Mouse (Mus musculus) erythroblast, embryonic 14.5 days (primary cell): ENCODE data around the gene Erich2. TPM values are rescaled to one million over a fixed set of nuclear protein-coding genes. Genes with fewer than 3 reads are reported as not detected.

ENCODE experiments used
- H3K27me3 ChIP-seq: 2 replicates; pipeline ENCODE4 v1.6.1; 2012; ENCODE audit warnings: inconsistent platforms; ENCODE audit not compliant: control insufficient read depth
- H3K36me3 ChIP-seq: 2 replicates; pipeline ENCODE4 v1.6.1; 2012; ENCODE audit warnings: mild to moderate bottlenecking, inconsistent platforms; ENCODE audit not compliant: control insufficient read depth
- H3K4me1 ChIP-seq: 2 replicates; pipeline ENCODE4 v1.6.1; 2012; ENCODE audit warnings: inconsistent platforms; ENCODE audit not compliant: control insufficient read depth
- H3K4me3 ChIP-seq: replicated peaks from 2 replicates; pipeline ENCODE3; 2012; ENCODE audit warnings: moderate library complexity, mild to moderate bottlenecking, inconsistent platforms
- H3K9me3 ChIP-seq: 2 replicates; pipeline ENCODE4 v1.6.1; 2012; ENCODE audit warnings: low read length, inconsistent platforms, mixed read lengths; ENCODE audit not compliant: control insufficient read depth
- GATA1 ChIP-seq: IDR thresholded peaks from 2 replicates; pipeline ENCODE4 v1.6.1; 2012; ENCODE audit warnings: low read length, inconsistent platforms, mixed read lengths
- TAL1 ChIP-seq: IDR thresholded peaks from 3 replicates; pipeline ENCODE4 v1.6.1; 2012; ENCODE audit warnings: low read length, inconsistent platforms, mixed read lengths
- polyA plus RNA-seq: library from polyadenylated mRNA; stranded (reverse); fragments of >175 nt; gene quantifications from 2 replicates; pipeline ENCODE4 v1.2.3, GENCODE M21; 2012

The Erich2 gene
- polyA plus RNA-seq, 1 experiment, result not detected

GRCm38 (mm10) chr2:70566603-70566981, 58.0 kb downstream of the Erich2 start:
- H3K4me1 ChIP-seq, result no peaks in the 10 kb centered on the region
- H3K4me3 ChIP-seq, result no peak overlapping the region
- no peak for TF ChIP-seq TAL1
- TF ChIP-seq GATA1, result no peak
- peaks cover 87% of the 10 kb centered on the region for H3K27me3 ChIP-seq
- no peaks in the 10 kb centered on the region; the same call in 1 of the 2 replicates for H3K9me3 ChIP-seq
- no peaks in the 10 kb centered on the region for H3K36me3 ChIP-seq

- Histone ChIP-seq H3K36me3 (no peaks in the 10 kb centered on the region), H3K4me3 (no peak overlapping the region), H3K9me3 (no peaks in the 10 kb centered on the region; the same call in 1 of the 2 replicates), H3K4me1 (no peaks in the 10 kb centered on the region), H3K27me3 (peaks cover 82% of the 10 kb centered on the region)
- TF ChIP-seq GATA1 (no peak), TAL1 (no peak)
These were observed 58.6 kb downstream of the Erich2 start for GRCm38 (mm10) chr2:70567071-70567681.

- H3K27me3 ChIP-seq, result peaks cover 77% of the 10 kb centered on the region
- no peaks in the 10 kb centered on the region for H3K9me3 ChIP-seq
- no peaks in the 10 kb centered on the region for H3K36me3 ChIP-seq
- TF ChIP-seq GATA1 (no peak), TAL1 (no peak)
- H3K4me1 ChIP-seq, result no peaks in the 10 kb centered on the region
- no peak overlapping the region for H3K4me3 ChIP-seq
These were observed 59.1 kb downstream of the Erich2 start for GRCm38 (mm10) chr2:70567682-70568077.

GRCm38 (mm10) chr2:70568198-70568941, 59.8 kb downstream of the Erich2 start:
- Histone ChIP-seq H3K4me3 (no peak overlapping the region), H3K36me3 (no peaks in the 10 kb centered on the region), H3K9me3 (no peaks in the 10 kb centered on the region), H3K27me3 (peaks cover 70% of the 10 kb centered on the region), H3K4me1 (no peaks in the 10 kb centered on the region)
- TF ChIP-seq TAL1 (no peak), GATA1 (no peak)

GRCm38 (mm10) chr2:70571698-70572097, 63.1 kb downstream of the Erich2 start:
- no peak overlapping the region for H3K4me3 ChIP-seq
- no peaks in the 10 kb centered on the region for H3K36me3 ChIP-seq
- TF ChIP-seq TAL1 (no peak), GATA1 (no peak)
- H3K9me3 ChIP-seq, result no peaks in the 10 kb centered on the region
- H3K4me1 ChIP-seq, result no peaks in the 10 kb centered on the region
- peaks cover 36% of the 10 kb centered on the region for H3K27me3 ChIP-seq

- TF ChIP-seq TAL1 (no peak), GATA1 (no peak)
- no peaks in the 10 kb centered on the region for H3K9me3 ChIP-seq
- H3K4me3 ChIP-seq, result no peak overlapping the region
- H3K36me3 ChIP-seq, result no peaks in the 10 kb centered on the region
- peaks cover 31% of the 10 kb centered on the region for H3K27me3 ChIP-seq
- no peaks in the 10 kb centered on the region for H3K4me1 ChIP-seq
These were observed 63.6 kb downstream of the Erich2 start for GRCm38 (mm10) chr2:70572251-70572650.

- H3K9me3 ChIP-seq, result no peaks in the 10 kb centered on the region
- TF ChIP-seq TAL1 (no peak), GATA1 (no peak)
- H3K36me3 ChIP-seq, result no peaks in the 10 kb centered on the region
- H3K4me3 ChIP-seq, result no peak overlapping the region
- peaks cover 17% of the 10 kb centered on the region for H3K27me3 ChIP-seq
- H3K4me1 ChIP-seq, result no peaks in the 10 kb centered on the region
These were observed 65.1 kb downstream of the Erich2 start for GRCm38 (mm10) chr2:70573544-70574210.

- Histone ChIP-seq H3K9me3 (no peaks in the 10 kb centered on the region), H3K4me3 (no peak overlapping the region), H3K27me3 (no peaks in the 10 kb centered on the region), H3K36me3 (no peaks in the 10 kb centered on the region), H3K4me1 (no peaks in the 10 kb centered on the region)
- no peak for TF ChIP-seq TAL1
- TF ChIP-seq GATA1, result no peak
These were observed 79.6 kb downstream of the Erich2 start for GRCm38 (mm10) chr2:70588200-70588599.

Other genes with a start within 250 kb of the Erich2 start
- gene Sp5, start 33.9 kb upstream of the Erich2 start, polyA plus RNA-seq, result not detected in 2 replicates
- not detected in 2 replicates for gene Gad1, start 44.3 kb downstream of the Erich2 start, polyA plus RNA-seq
- 1.7 and 2.0 TPM in 2 replicates for gene Gorasp2, start 152.8 kb downstream of the Erich2 start, polyA plus RNA-seq
- gene Gm26558, start 153.3 kb downstream of the Erich2 start, polyA plus RNA-seq, result 0.14 TPM in 1 of 2 replicates, not detected in the other